Mouse (Mus musculus) liver, adult 2 months (tissue): ENCODE measurements around the gene Xpnpep1. TPM values are rescaled to one million over a fixed set of nuclear protein-coding genes. Genes with fewer than 3 reads are reported as not detected.

Source experiments
- DNase-seq: peaks from one replicate; pipeline ENCODE4 v3.0.0-alpha.2; 2011; ENCODE audit warnings: low read depth, low spot score; ENCODE audit errors: extremely low read depth
- H3K27ac ChIP-seq: fragments of 200-500 bp; replicated peaks from 2 replicates; pipeline ENCODE4 v1.5.1; 2012; ENCODE audit warnings: low read depth, mild to moderate bottlenecking, control low read depth, inconsistent platforms, low read length; ENCODE audit not compliant: insufficient read depth
- H3K27me3 ChIP-seq: fragments of 200-500 bp; 2 replicates; pipeline ENCODE4 v1.6.1; 2012; ENCODE audit warnings: mild to moderate bottlenecking, moderate library complexity, low read length, inconsistent platforms; ENCODE audit not compliant: control insufficient read depth, insufficient read depth
- H3K36me3 ChIP-seq: fragments of 200-500 bp; 2 replicates; pipeline ENCODE4 v1.6.1; 2012; ENCODE audit warnings: low read length, inconsistent platforms; ENCODE audit not compliant: control insufficient read depth, insufficient read depth
- H3K4me1 ChIP-seq: fragments of 200-500 bp; 2 replicates; pipeline ENCODE4 v1.6.1; 2011; ENCODE audit warnings: low read length; ENCODE audit not compliant: control insufficient read depth, insufficient read depth
- H3K4me3 ChIP-seq: fragments of 200-500 bp; 2 replicates; pipeline ENCODE4 v1.5.1; 2011; ENCODE audit warnings: low read depth, mild to moderate bottlenecking, control low read depth, low read length, moderate library complexity; ENCODE audit not compliant: insufficient read depth
- H3K79me2 ChIP-seq: fragments of 200-500 bp; 2 replicates; pipeline ENCODE4 v1.6.1; 2012; ENCODE audit warnings: inconsistent platforms, mild to moderate bottlenecking, low read length, moderate library complexity; ENCODE audit not compliant: control insufficient read depth, insufficient read depth
- H3K9ac ChIP-seq: fragments of 200-500 bp; 2 replicates; pipeline ENCODE4 v1.6.1; 2012; ENCODE audit warnings: low read depth, mild to moderate bottlenecking, control low read depth, inconsistent platforms, low read length
- CTCF ChIP-seq: fragments of 200-500 bp; IDR thresholded peaks from 2 replicates; pipeline ENCODE4 v1.5.1; 2011; ENCODE audit warnings: low read depth, low read length, control low read depth
- POLR2A ChIP-seq: fragments of 200-500 bp; IDR thresholded peaks from 2 replicates; pipeline ENCODE4 v1.6.1; 2011; ENCODE audit warnings: low read length, control low read depth; ENCODE audit not compliant: insufficient read depth; ENCODE audit errors: extremely low read depth
- WGBS: fragments of 180-500 bp; shearing (Covaris S2); methylation state at CpG from one replicate; pipeline ENCODE4 v1.1.7; 2018; 5-methylcytosine and 5-hydroxymethylcytosine counted together
- polyA plus RNA-seq: library from polyadenylated mRNA; depleted of rRNA; stranded (reverse); fragments of >200 nt; gene quantifications from 2 replicates; pipeline ENCODE4 v1.2.3, GENCODE M21; 2012
- total RNA-seq: library from RNA; depleted of rRNA; stranded (reverse); fragments of >200 nt; gene quantifications from 2 replicates; pipeline ENCODE4 v1.2.3, GENCODE M21; 2014

The Xpnpep1 gene
- total and polyA plus RNA-seq, 2 experiments = 37.1 to 38.3 TPM

DNA sequence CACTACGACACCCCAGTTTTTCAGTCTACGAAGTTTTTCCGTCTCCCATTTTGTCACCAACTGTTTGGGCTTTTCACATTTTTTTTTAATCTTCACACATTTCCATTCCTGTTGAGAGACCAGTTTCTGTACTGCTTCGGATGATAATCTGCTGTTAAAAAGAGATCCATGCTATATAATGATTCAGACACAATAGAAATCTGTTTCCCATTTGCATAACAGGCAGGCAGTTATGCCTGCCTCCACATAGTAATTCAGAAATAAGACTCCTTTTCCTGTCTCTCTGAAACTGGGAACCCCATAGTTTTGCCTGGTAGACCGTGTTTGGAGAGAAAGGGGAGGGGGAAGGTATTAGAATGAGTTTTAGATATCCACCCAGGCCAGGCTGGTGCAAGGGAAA, 31.6 kb upstream of the Xpnpep1 start:
- no peak overlapping the region for H3K27ac ChIP-seq
- peaks cover 18% of the 10 kb centered on the region for H3K4me1 ChIP-seq
- 0 out of 2 replicates have a peak, but pooled peaks cover 3% of the 10 kb centered on the region for H3K27me3 ChIP-seq
- WGBS = 86% methylated on average over 5 of the region's 5 CpGs
- DNase-seq = no peak
- H3K36me3 ChIP-seq = no peaks in the 10 kb centered on the region
- H3K9ac ChIP-seq = no peak overlapping the region
- no peaks in the 10 kb centered on the region for H3K79me2 ChIP-seq
- TF ChIP-seq POLR2A (no peak), CTCF (no peak)
- no peak overlapping the region for H3K4me3 ChIP-seq

DNA sequence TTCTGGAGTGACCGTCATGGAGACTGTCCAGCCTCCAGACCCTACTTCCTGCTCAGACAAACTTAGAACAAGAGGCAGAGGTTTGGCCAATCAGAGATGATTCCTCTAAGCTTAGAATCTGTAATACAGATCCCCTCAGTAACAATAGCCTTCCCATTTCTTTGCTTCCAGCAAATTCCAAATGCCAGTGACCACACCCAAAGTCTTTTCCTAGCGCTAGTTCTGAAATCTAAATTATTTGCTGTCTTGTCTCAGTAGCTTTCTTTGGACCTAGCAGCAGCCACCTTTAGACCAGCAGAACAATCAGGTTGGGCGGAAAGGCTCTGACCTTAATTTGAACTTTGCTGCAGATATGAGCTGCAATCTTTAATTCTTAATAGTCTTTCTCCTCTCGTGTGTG, 30.9 kb upstream of the Xpnpep1 start:
- peaks cover 11% of the 10 kb centered on the region for H3K4me1 ChIP-seq
- DNase-seq = no peak
- no peak overlapping the region for H3K4me3 ChIP-seq
- no peaks in the 10 kb centered on the region for H3K79me2 ChIP-seq
- no peak overlapping the region for H3K27ac ChIP-seq
- no peak overlapping the region for H3K9ac ChIP-seq
- no peaks in the 10 kb centered on the region for H3K36me3 ChIP-seq
- TF ChIP-seq CTCF (no peak), POLR2A (no peak)
- 74% methylated on average over 4 of the region's 4 CpGs for WGBS
- 0 out of 2 replicates have a peak, but pooled peaks cover 3% of the 10 kb centered on the region for H3K27me3 ChIP-seq

DNA sequence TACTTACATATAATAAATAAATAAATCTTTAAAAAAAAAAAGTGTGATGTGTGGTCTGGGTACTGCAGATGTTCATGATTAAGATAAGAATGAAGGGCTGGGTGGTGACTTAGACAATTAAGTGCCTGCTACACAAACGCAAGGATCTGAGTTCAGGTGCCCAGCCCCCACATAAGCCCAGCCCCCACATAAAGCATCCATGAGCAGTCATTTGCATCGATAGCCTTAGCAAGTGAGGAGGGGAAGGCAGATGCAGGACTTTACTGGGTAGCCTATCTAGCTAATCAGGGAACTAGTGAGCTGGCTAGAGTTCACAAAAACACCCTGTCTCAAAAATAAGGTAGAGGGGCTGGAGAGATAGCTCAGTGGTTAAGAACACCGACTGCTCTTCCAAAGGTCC, 29.4 kb upstream of the Xpnpep1 start:
- DNase-seq = no peak
- H3K79me2 ChIP-seq = no peaks in the 10 kb centered on the region
- H3K4me3 ChIP-seq = no peak overlapping the region
- H3K27me3 ChIP-seq = 0 out of 2 replicates have a peak, but pooled peaks cover 3% of the 10 kb centered on the region
- TF ChIP-seq POLR2A (no peak), CTCF (no peak)
- 88% methylated on average over 3 of the region's 3 CpGs for WGBS
- no peak overlapping the region for H3K9ac ChIP-seq
- H3K4me1 ChIP-seq = 0 out of 2 replicates have a peak, but pooled peaks cover 1% of the 10 kb centered on the region
- H3K36me3 ChIP-seq = no peaks in the 10 kb centered on the region
- no peak overlapping the region for H3K27ac ChIP-seq

DNA sequence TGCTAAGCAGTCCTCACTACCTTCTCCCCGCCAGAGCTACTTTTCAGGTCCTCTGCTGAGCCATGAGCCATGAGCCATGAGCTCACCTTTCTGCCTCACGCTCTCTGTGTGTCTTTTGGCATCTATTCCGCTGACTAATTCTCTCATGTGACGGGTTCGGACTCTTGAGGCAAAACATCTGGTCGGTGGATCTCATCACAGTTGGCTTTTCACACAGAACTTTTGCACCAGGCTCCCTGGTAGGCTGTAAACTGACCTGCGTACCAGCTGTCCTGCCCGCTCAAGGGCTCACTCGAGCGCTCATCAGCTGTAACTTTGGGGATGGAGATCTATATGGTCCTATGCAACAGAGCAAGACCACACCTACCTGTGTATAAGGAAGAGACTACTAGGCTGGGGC, 26.9 kb upstream of the Xpnpep1 start:
- Histone ChIP-seq H3K4me3 (no peak overlapping the region), H3K79me2 (no peaks in the 10 kb centered on the region), H3K27ac (no peak overlapping the region), H3K36me3 (no peaks in the 10 kb centered on the region), H3K9ac (no peak overlapping the region), H3K27me3 (0 out of 2 replicates have a peak, but pooled peaks cover 3% of the 10 kb centered on the region), H3K4me1 (no peaks in the 10 kb centered on the region)
- DNase-seq = no peak
- TF ChIP-seq POLR2A (no peak), CTCF (no peak)
- 72% methylated on average over 10 of the region's 10 CpGs for WGBS

DNA sequence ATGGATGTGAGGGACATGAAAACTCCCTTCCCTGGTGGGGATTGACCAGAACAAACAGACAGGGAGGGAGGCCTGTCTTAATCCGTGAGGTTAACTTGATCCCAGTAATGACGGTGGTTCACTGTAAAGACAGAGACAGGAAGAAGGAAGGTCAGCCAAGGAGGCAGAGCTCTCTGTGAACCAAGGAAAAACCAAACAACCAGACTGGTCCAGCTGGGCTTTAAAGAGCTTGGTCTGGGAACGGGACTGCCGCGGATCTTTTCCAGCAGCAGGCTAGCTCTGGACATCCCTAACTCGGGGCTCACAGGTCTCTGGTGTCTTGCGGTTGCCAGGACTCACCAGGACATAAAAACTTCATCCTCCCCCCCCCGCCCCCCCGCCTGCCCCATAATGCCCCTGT, 26.5 kb upstream of the Xpnpep1 start:
- H3K27ac ChIP-seq = no peak overlapping the region
- 57% methylated on average over 9 of the region's 9 CpGs for WGBS
- H3K9ac ChIP-seq = no peak overlapping the region
- H3K4me1 ChIP-seq = no peaks in the 10 kb centered on the region
- H3K36me3 ChIP-seq = no peaks in the 10 kb centered on the region
- TF ChIP-seq CTCF (no peak), POLR2A (no peak)
- H3K4me3 ChIP-seq = no peak overlapping the region
- no peak for DNase-seq
- H3K79me2 ChIP-seq = no peaks in the 10 kb centered on the region
- H3K27me3 ChIP-seq = 0 out of 2 replicates have a peak, but pooled peaks cover 3% of the 10 kb centered on the region

DNA sequence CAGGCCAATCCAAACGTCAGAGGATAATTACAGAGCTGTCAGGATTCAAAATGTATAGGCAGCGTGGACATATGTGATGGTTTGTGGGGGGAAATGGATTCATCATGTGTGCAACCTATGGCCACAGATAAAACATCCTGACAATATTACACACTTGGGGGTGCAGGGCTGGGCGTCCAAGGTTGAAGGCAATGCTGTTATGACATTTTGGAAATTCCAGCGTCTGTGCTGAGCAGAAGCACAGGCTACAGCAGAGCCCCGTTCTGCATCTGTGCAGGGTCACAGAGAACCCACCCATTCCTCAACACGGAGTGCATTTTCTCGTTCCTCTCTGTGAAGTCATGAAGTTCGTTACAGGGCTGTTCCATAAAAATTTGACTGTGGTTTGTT, 25.0 kb upstream of the Xpnpep1 start:
- H3K27ac ChIP-seq = no peak overlapping the region
- H3K36me3 ChIP-seq = no peaks in the 10 kb centered on the region
- no peak for TF ChIP-seq POLR2A
- no peak for TF ChIP-seq CTCF
- WGBS = 74% methylated on average over 8 of the region's 8 CpGs
- H3K4me1 ChIP-seq = no peaks in the 10 kb centered on the region
- H3K9ac ChIP-seq = no peak overlapping the region
- no peak overlapping the region for H3K4me3 ChIP-seq
- DNase-seq = no peak
- H3K27me3 ChIP-seq = no peaks in the 10 kb centered on the region; the same call in 1 of the 2 replicates
- H3K79me2 ChIP-seq = no peaks in the 10 kb centered on the region
